Mouse (Mus musculus) limb, embryonic 10.5 days (tissue): ENCODE results near the gene Nhsl1. TPM values are rescaled to one million over a fixed set of nuclear protein-coding genes. Genes with fewer than 3 reads are reported as not detected.
"Not testable (repeated sequence)": the region's sequence is repeated elsewhere in the genome, so short reads cannot be mapped to it uniquely, and the experiment has no call there.

Experiments used
- DNase-seq: peaks from one replicate; pipeline ENCODE4 v3.0.0-alpha.2; 2017; ENCODE audit warnings: low spot score
- H3K27ac ChIP-seq: fragments of 300-500 bp; sonication (generic); 2 replicates; pipeline ENCODE4 v1.5.1; 2016; ENCODE audit warnings: mild to moderate bottlenecking
- H3K27me3 ChIP-seq: fragments of 300-500 bp; sonication (generic); 2 replicates; pipeline ENCODE4 v1.6.1; 2016; ENCODE audit warnings: low read depth, mild to moderate bottlenecking; ENCODE audit not compliant: poor library complexity, severe bottlenecking
- H3K36me3 ChIP-seq: fragments of 300-500 bp; sonication (generic); 2 replicates; pipeline ENCODE4 v1.6.1; 2016; ENCODE audit warnings: mild to moderate bottlenecking, moderate library complexity
- H3K4me1 ChIP-seq: fragments of 300-500 bp; sonication (generic); 2 replicates; pipeline ENCODE4 v1.6.1; 2016
- H3K4me3 ChIP-seq: fragments of 300-500 bp; sonication (generic); 2 replicates; pipeline ENCODE4 v1.5.1; 2016; ENCODE audit warnings: mild to moderate bottlenecking, moderate library complexity
- H3K9me3 ChIP-seq: fragments of 300-500 bp; sonication (generic); replicated peaks from 2 replicates; pipeline ENCODE4 v1.6.1; 2016; ENCODE audit warnings: mild to moderate bottlenecking
- WGBS: fragments of 180-500 bp; shearing (Covaris S2); methylation state at CpG from one replicate; pipeline ENCODE4 v1.1.7; 2016; 5-methylcytosine and 5-hydroxymethylcytosine counted together
- polyA plus RNA-seq: library from polyadenylated mRNA; unstranded; fragments of >200 nt; fragmentation: Nextera tagmentation; extraction: Ambion mirVana; gene quantifications from 2 replicates; pipeline ENCODE4 v1.2.1, GENCODE M21; 2016

Gene Nhsl1
- polyA plus RNA-seq, 1 experiment from 2014 or later, result 8.6 TPM

GRCm38 (mm10) chr10:18435454-18435853 lies 116.7 kb downstream of the Nhsl1 start:
- H3K36me3 ChIP-seq, result no peaks in the 10 kb centered on the region
- H3K9me3 ChIP-seq, result no peaks in the 10 kb centered on the region
- DNase-seq, result no peak
- H3K27me3 ChIP-seq, result no peaks in the 10 kb centered on the region
- WGBS, result 91% methylated on average over 6 of the region's 6 CpGs
- no peak overlapping the region for H3K27ac ChIP-seq
- no peak overlapping the region for H3K4me3 ChIP-seq
- H3K4me1 ChIP-seq, result peaks cover 10% of the 10 kb centered on the region

- DNase-seq, result no peak
- H3K27ac ChIP-seq, result no peak overlapping the region
- no peaks in the 10 kb centered on the region for H3K27me3 ChIP-seq
- H3K36me3 ChIP-seq, result no peaks in the 10 kb centered on the region
- no peaks in the 10 kb centered on the region for H3K9me3 ChIP-seq
- WGBS, result 74% methylated on average over 7 of the region's 7 CpGs
- H3K4me3 ChIP-seq, result no peak overlapping the region
- peaks cover 7% of the 10 kb centered on the region for H3K4me1 ChIP-seq
These were observed 117.2 kb downstream of the Nhsl1 start for GRCm38 (mm10) chr10:18435938-18436337.

GRCm38 (mm10) chr10:18437584-18437983 lies 118.8 kb downstream of the Nhsl1 start:
- no peak overlapping the region for H3K27ac ChIP-seq
- no peak for DNase-seq
- peaks cover 4% of the 10 kb centered on the region for H3K4me1 ChIP-seq
- no peaks in the 10 kb centered on the region for H3K36me3 ChIP-seq
- H3K9me3 ChIP-seq, result no peaks in the 10 kb centered on the region
- H3K4me3 ChIP-seq, result no peak overlapping the region
- 86% methylated on average over 2 of the region's 2 CpGs for WGBS
- no peaks in the 10 kb centered on the region for H3K27me3 ChIP-seq

GRCm38 (mm10) chr10:18445603-18446358 lies 127.0 kb downstream of the Nhsl1 start:
- Histone ChIP-seq H3K4me3 (no peak overlapping the region), H3K4me1 (0 out of 2 replicates have a peak, but pooled peaks cover 3% of the 10 kb centered on the region), H3K27ac (no peak overlapping the region), H3K36me3 (no peaks in the 10 kb centered on the region), H3K27me3 (no peaks in the 10 kb centered on the region), H3K9me3 (no peaks in the 10 kb centered on the region)
- DNase-seq, result no peak
- WGBS, result 48% methylated on average over 6 of the region's 6 CpGs

GRCm38 (mm10) chr10:18446359-18446820 lies 127.6 kb downstream of the Nhsl1 start:
- no peak for DNase-seq
- Histone ChIP-seq H3K27me3 (no peaks in the 10 kb centered on the region), H3K4me1 (0 out of 2 replicates have a peak, but pooled peaks cover 3% of the 10 kb centered on the region), H3K36me3 (no peaks in the 10 kb centered on the region), H3K27ac (no peak overlapping the region), H3K9me3 (no peaks in the 10 kb centered on the region), H3K4me3 (no peak overlapping the region)
- WGBS, result 29% methylated on average over 7 of the region's 7 CpGs

- no peak overlapping the region for H3K27ac ChIP-seq
- no peaks in the 10 kb centered on the region for H3K36me3 ChIP-seq
- DNase-seq, result no peak
- H3K4me1 ChIP-seq, result 0 out of 2 replicates have a peak, but pooled peaks cover 3% of the 10 kb centered on the region
- H3K27me3 ChIP-seq, result no peaks in the 10 kb centered on the region
- WGBS, result 74% methylated on average over 4 of the region's 4 CpGs
- no peak overlapping the region for H3K4me3 ChIP-seq
- no peaks in the 10 kb centered on the region for H3K9me3 ChIP-seq
These were observed 128.5 kb downstream of the Nhsl1 start for GRCm38 (mm10) chr10:18447299-18447698.

GRCm38 (mm10) chr10:18448896-18449295 lies 130.1 kb downstream of the Nhsl1 start:
- H3K4me1 ChIP-seq, H3K36me3 ChIP-seq, DNase-seq, H3K4me3 ChIP-seq, H3K9me3 ChIP-seq, H3K27ac ChIP-seq, H3K27me3 ChIP-seq: not testable (repeated sequence)
- WGBS, result 92% methylated on average over 7 of the region's 7 CpGs

GRCm38 (mm10) chr10:18453380-18453779 lies 134.6 kb downstream of the Nhsl1 start:
- no peaks in the 10 kb centered on the region for H3K9me3 ChIP-seq
- H3K4me3 ChIP-seq, result no peak overlapping the region
- WGBS, result 61% methylated on average over 4 of the region's 4 CpGs
- peak; percentile 70 for DNase-seq
- H3K27me3 ChIP-seq, result no peaks in the 10 kb centered on the region
- no peaks in the 10 kb centered on the region; the same call in 1 of the 2 replicates for H3K4me1 ChIP-seq
- H3K27ac ChIP-seq, result no peak overlapping the region
- H3K36me3 ChIP-seq, result no peaks in the 10 kb centered on the region

- H3K27ac ChIP-seq, result no peak overlapping the region
- no peaks in the 10 kb centered on the region for H3K36me3 ChIP-seq
- H3K27me3 ChIP-seq, result no peaks in the 10 kb centered on the region
- no peaks in the 10 kb centered on the region; the same call in 1 of the 2 replicates for H3K4me1 ChIP-seq
- H3K4me3 ChIP-seq, result no peak overlapping the region
- no peak for DNase-seq
- 79% methylated on average over 3 of the region's 3 CpGs for WGBS
- no peaks in the 10 kb centered on the region for H3K9me3 ChIP-seq
These were observed 135.4 kb downstream of the Nhsl1 start for GRCm38 (mm10) chr10:18454161-18454560.

- Histone ChIP-seq H3K27me3 (no peaks in the 10 kb centered on the region), H3K9me3 (no peaks in the 10 kb centered on the region), H3K4me3 (no peak overlapping the region), H3K36me3 (no peaks in the 10 kb centered on the region), H3K4me1 (no peaks in the 10 kb centered on the region; the same call in 1 of the 2 replicates), H3K27ac (no peak overlapping the region)
- DNase-seq, result no peak
- 93% methylated on average over 10 of the region's 10 CpGs for WGBS
These were observed 136.6 kb downstream of the Nhsl1 start for GRCm38 (mm10) chr10:18455301-18455920.

- Histone ChIP-seq H3K4me3 (no peak overlapping the region), H3K9me3 (no peaks in the 10 kb centered on the region), H3K27me3 (no peaks in the 10 kb centered on the region), H3K36me3 (no peaks in the 10 kb centered on the region), H3K27ac (no peak overlapping the region), H3K4me1 (peaks cover under 1% of the 10 kb centered on the region; the same call in 1 of the 2 replicates)
- DNase-seq, result no peak
- 78% methylated on average over 8 of the region's 8 CpGs for WGBS
These were observed 139.2 kb downstream of the Nhsl1 start for GRCm38 (mm10) chr10:18457808-18458475.

GRCm38 (mm10) chr10:18461336-18461735 lies 142.6 kb downstream of the Nhsl1 start:
- whole genome bisulfite sequencing, result 92% methylated on average over 13 of the region's 13 CpGs
- no peak overlapping the region for H3K4me3 ChIP-seq
- DNase-seq, result no peak
- no peaks in the 10 kb centered on the region for H3K36me3 ChIP-seq
- no peak overlapping the region for H3K27ac ChIP-seq
- H3K27me3 ChIP-seq, result no peaks in the 10 kb centered on the region
- H3K4me1 ChIP-seq, result peaks cover 5% of the 10 kb centered on the region; the same call in 1 of the 2 replicates
- no peaks in the 10 kb centered on the region for H3K9me3 ChIP-seq
